Mouse (Mus musculus) embryonic fibroblast, embryonic 13.5 days (primary cell): ENCODE measurements around the gene Irak3. TPM values are rescaled to one million over a fixed set of nuclear protein-coding genes. Genes with fewer than 3 reads are reported as not detected.

Experiments
- H3K27ac ChIP-seq: 2 replicates; pipeline ENCODE4 v1.5.1; 2012; ENCODE audit warnings: low read length, control low read depth, inconsistent platforms; ENCODE audit not compliant: insufficient read depth
- H3K4me1 ChIP-seq: 2 replicates; pipeline ENCODE4 v1.6.1; 2011; ENCODE audit warnings: low read length; ENCODE audit not compliant: control insufficient read depth, insufficient read depth
- H3K4me3 ChIP-seq: 2 replicates; pipeline ENCODE4 v1.5.1; 2011; ENCODE audit warnings: mild to moderate bottlenecking, control low read depth, low read length; ENCODE audit not compliant: insufficient read depth
- CTCF ChIP-seq: IDR thresholded peaks from 2 replicates; pipeline ENCODE4 v1.5.1; 2011; ENCODE audit warnings: mild to moderate bottlenecking, control low read depth, low read length, moderate library complexity, borderline replicate concordance; ENCODE audit not compliant: insufficient read depth
- POLR2A ChIP-seq: IDR thresholded peaks from 2 replicates; pipeline ENCODE4 v1.6.1; 2011; ENCODE audit warnings: low read depth, mild to moderate bottlenecking, control low read depth, low read length, moderate library complexity
- polyA plus RNA-seq: library from polyadenylated mRNA; stranded (reverse); fragments of >200 nt; gene quantifications from 2 replicates; pipeline ENCODE4 v1.2.4, GENCODE M21; 2011; ENCODE audit warnings: low read depth; ENCODE audit not compliant: missing spikeins, insufficient read length

The Irak3 gene
- polyA plus RNA-seq, 1 experiment, result 7.7 TPM

GRCm38 (mm10) chr10:120165793-120166503 is 36.0 kb downstream of the Irak3 start:
- Histone ChIP-seq H3K27ac (no peak overlapping the region), H3K4me1 (no peaks in the 10 kb centered on the region), H3K4me3 (no peak overlapping the region)
- TF ChIP-seq CTCF, result no peak
- no peak for TF ChIP-seq POLR2A

- Histone ChIP-seq H3K4me3 (no peak overlapping the region), H3K27ac (no peak overlapping the region), H3K4me1 (no peaks in the 10 kb centered on the region)
- TF ChIP-seq POLR2A (no peak), CTCF (no peak)
Observed at GRCm38 (mm10) chr10:120164931-120165792, 36.8 kb downstream of the Irak3 start.

GRCm38 (mm10) chr10:120163490-120163889 is 38.4 kb downstream of the Irak3 start:
- H3K27ac ChIP-seq, result no peak overlapping the region
- TF ChIP-seq CTCF (no peak), POLR2A (no peak)
- no peaks in the 10 kb centered on the region for H3K4me1 ChIP-seq
- H3K4me3 ChIP-seq, result no peak overlapping the region

- H3K27ac ChIP-seq, result no peak overlapping the region
- TF ChIP-seq CTCF, result no peak
- no peak for TF ChIP-seq POLR2A
- H3K4me3 ChIP-seq, result no peak overlapping the region
- H3K4me1 ChIP-seq, result no peaks in the 10 kb centered on the region
Observed at GRCm38 (mm10) chr10:120162840-120163239, 39.1 kb downstream of the Irak3 start.

GRCm38 (mm10) chr10:120160533-120160932 is 41.4 kb downstream of the Irak3 start:
- H3K27ac ChIP-seq, result no peak overlapping the region
- no peak overlapping the region for H3K4me3 ChIP-seq
- no peaks in the 10 kb centered on the region for H3K4me1 ChIP-seq
- TF ChIP-seq POLR2A, result no peak
- TF ChIP-seq CTCF, result no peak

GRCm38 (mm10) chr10:120153911-120154310 is 48.0 kb downstream of the Irak3 start:
- TF ChIP-seq CTCF (no peak), POLR2A (no peak)
- Histone ChIP-seq H3K4me3 (no peak overlapping the region), H3K27ac (no peak overlapping the region), H3K4me1 (no peaks in the 10 kb centered on the region)

- TF ChIP-seq CTCF (no peak), POLR2A (no peak)
- H3K4me3 ChIP-seq, result no peak overlapping the region
- H3K27ac ChIP-seq, result no peak overlapping the region
- H3K4me1 ChIP-seq, result no peaks in the 10 kb centered on the region
Observed at GRCm38 (mm10) chr10:120151672-120152071, 50.3 kb downstream of the Irak3 start.

GRCm38 (mm10) chr10:120140916-120141516 is 60.9 kb downstream of the Irak3 start:
- Histone ChIP-seq H3K4me3 (no peak overlapping the region), H3K4me1 (no peaks in the 10 kb centered on the region), H3K27ac (no peak overlapping the region)
- TF ChIP-seq POLR2A (no peak), CTCF (no peak)

- no peak overlapping the region for H3K27ac ChIP-seq
- TF ChIP-seq POLR2A (no peak), CTCF (no peak)
- H3K4me3 ChIP-seq, result no peak overlapping the region
- no peaks in the 10 kb centered on the region for H3K4me1 ChIP-seq
Observed at GRCm38 (mm10) chr10:120140193-120140592, 61.7 kb downstream of the Irak3 start.
